Mouse (Mus musculus) ovary, postnatal 10 days (tissue): ENCODE data around the gene Serpina3k.
"Not testable (repeated sequence)": the region's sequence is repeated elsewhere in the genome, so short reads cannot be mapped to it uniquely, and the experiment has no call there.

Source experiments
- DNase-seq: peaks from one replicate; pipeline ENCODE4 v3.0.0; 2022; ENCODE audit warnings: low spot score

The Serpina3k gene

DNA sequence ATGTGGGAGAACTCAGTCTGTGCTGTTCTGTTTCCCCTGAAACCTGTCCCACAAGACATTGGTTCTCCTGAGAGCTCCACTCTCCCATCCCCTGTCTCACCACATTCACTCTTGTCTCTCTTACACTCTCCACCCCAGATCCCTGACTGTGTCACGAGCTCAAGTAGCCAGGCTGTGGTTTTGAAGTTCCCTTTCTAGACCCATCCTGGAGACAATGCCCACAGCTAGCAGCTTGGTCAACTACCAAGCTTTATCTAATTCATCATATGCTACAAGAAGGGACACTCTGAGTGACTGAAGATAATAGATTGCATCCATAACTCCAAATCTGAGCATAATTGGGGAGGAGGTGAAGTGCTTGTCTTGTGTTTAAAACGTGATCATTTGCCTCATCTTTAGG is 52.8 kb downstream of the Serpina3k start:
- not testable (repeated sequence) for DNase-seq
